Mouse (Mus musculus) kidney, embryonic 14.5 days (tissue): Measurements from ENCODE around the gene Txnrd2. TPM values are rescaled to one million over a fixed set of nuclear protein-coding genes. Genes with fewer than 3 reads are reported as not detected.
A peak's percentile ranks its signal among the peaks of the same experiment; 100 is the strongest.

Source experiments
- ATAC-seq: fragments of 200-750 bp; cut with Nextera tagmentation; 2 replicates; pipeline ENCODE4 v1.8.0; 2017; ENCODE audit warnings: moderate number of reproducible peaks, mild to moderate bottlenecking, moderate TSS enrichment, moderate library complexity; ENCODE audit not compliant: low FRiP score, low TSS enrichment
- H3K27ac ChIP-seq: fragments of 300-500 bp; sonication (generic); 2 replicates; pipeline ENCODE4 v1.5.1; 2014; ENCODE audit warnings: low read depth, mild to moderate bottlenecking, low read length, moderate library complexity, mixed read lengths
- H3K27me3 ChIP-seq: fragments of 300-500 bp; sonication (generic); 2 replicates; pipeline ENCODE4 v1.6.1; 2014; ENCODE audit warnings: mild to moderate bottlenecking, low read length; ENCODE audit not compliant: control insufficient read depth, insufficient read depth
- H3K36me3 ChIP-seq: fragments of 300-500 bp; sonication (generic); 2 replicates; pipeline ENCODE4 v1.6.1; 2014; ENCODE audit warnings: low read length, mixed read lengths; ENCODE audit not compliant: control insufficient read depth, insufficient read depth
- H3K4me1 ChIP-seq: fragments of 300-500 bp; sonication (generic); 2 replicates; pipeline ENCODE4 v1.6.1; 2014; ENCODE audit warnings: low read length, mixed read lengths; ENCODE audit not compliant: control insufficient read depth, insufficient read depth
- H3K4me2 ChIP-seq: fragments of 300-500 bp; sonication (generic); replicated peaks from 2 replicates; pipeline ENCODE4 v1.6.1; 2014; ENCODE audit warnings: low read depth, mild to moderate bottlenecking, low read length
- H3K4me3 ChIP-seq: fragments of 300-500 bp; sonication (generic); 2 replicates; pipeline ENCODE4 v1.5.1; 2014; ENCODE audit warnings: mild to moderate bottlenecking, low read length
- H3K9ac ChIP-seq: fragments of 300-500 bp; sonication (generic); 2 replicates; pipeline ENCODE4 v1.6.1; 2014; ENCODE audit warnings: low read depth, mild to moderate bottlenecking, low read length, moderate library complexity
- H3K9me3 ChIP-seq: fragments of 300-500 bp; sonication (generic); 2 replicates; pipeline ENCODE4 v1.6.1; 2016; ENCODE audit warnings: low read length; ENCODE audit not compliant: control insufficient read depth
- WGBS: fragments of 180-500 bp; shearing (Covaris S2); extraction: QIAGEN DNeasy Blood & Tissue Kit; methylation state at CpG from one replicate; pipeline ENCODE4 v1.1.7; 2014; 5-methylcytosine and 5-hydroxymethylcytosine counted together
- polyA plus RNA-seq: library from polyadenylated mRNA; unstranded; fragments of >200 nt; fragmentation: Nextera tagmentation; extraction: Ambion mirVana; gene quantifications from 2 replicates; pipeline ENCODE4 v1.2.1, GENCODE M21; 2014

Txnrd2 gene
- polyA plus RNA-seq, 1 experiment from 2014 or later = 23.6 TPM

GRCm38 (mm10) chr16:18428011-18428515 lies 1.9 kb downstream of the Txnrd2 start:
- 83% methylated on average over 5 of the region's 5 CpGs for WGBS
- Histone ChIP-seq H3K27ac (no peak overlapping the region), H3K36me3 (no peaks in the 10 kb centered on the region), H3K9ac (no peak overlapping the region), H3K4me3 (no peak overlapping the region), H3K4me1 (peaks cover 29% of the 10 kb centered on the region), H3K4me2 (no peak overlapping the region), H3K9me3 (no peaks in the 10 kb centered on the region), H3K27me3 (no peaks in the 10 kb centered on the region)
- ATAC-seq = no peak

GRCm38 (mm10) chr16:18428516-18429042 lies 2.4 kb downstream of the Txnrd2 start:
- H3K4me2 ChIP-seq = no peak overlapping the region

DNA sequence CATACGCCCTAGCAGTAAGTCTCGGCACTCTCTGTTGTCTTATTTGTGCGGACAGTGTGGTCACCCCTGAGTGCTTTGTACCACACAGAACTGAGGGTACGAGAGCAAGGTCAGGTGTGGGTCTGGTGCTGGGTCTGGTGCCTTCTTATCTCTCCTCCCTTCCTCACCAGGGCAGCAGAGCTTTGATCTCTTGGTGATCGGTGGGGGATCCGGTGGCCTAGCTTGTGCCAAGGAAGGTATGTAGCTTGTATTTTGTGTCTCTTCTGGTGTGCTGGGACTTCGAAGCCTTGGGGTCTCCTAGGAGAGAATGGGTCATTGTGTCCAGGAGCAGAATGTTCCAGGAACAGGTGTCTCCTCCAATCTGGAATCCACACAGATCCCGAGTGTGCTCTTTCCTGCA lies 3.5 kb downstream of the Txnrd2 start:
- no peak for ATAC-seq
- H3K27me3 ChIP-seq = no peaks in the 10 kb centered on the region
- no peak overlapping the region for H3K4me3 ChIP-seq

More at GRCm38 (mm10) chr16:18428516-18429042, 2.4 kb downstream of the Txnrd2 start:
- Histone ChIP-seq H3K27ac (no peak overlapping the region), H3K36me3 (no peaks in the 10 kb centered on the region), H3K4me3 (no peak overlapping the region), H3K27me3 (no peaks in the 10 kb centered on the region), H3K9ac (no peak overlapping the region), H3K9me3 (no peaks in the 10 kb centered on the region), H3K4me1 (peaks cover 27% of the 10 kb centered on the region)
- WGBS = 91% methylated on average over 7 of the region's 7 CpGs
- no peak for ATAC-seq

DNA sequence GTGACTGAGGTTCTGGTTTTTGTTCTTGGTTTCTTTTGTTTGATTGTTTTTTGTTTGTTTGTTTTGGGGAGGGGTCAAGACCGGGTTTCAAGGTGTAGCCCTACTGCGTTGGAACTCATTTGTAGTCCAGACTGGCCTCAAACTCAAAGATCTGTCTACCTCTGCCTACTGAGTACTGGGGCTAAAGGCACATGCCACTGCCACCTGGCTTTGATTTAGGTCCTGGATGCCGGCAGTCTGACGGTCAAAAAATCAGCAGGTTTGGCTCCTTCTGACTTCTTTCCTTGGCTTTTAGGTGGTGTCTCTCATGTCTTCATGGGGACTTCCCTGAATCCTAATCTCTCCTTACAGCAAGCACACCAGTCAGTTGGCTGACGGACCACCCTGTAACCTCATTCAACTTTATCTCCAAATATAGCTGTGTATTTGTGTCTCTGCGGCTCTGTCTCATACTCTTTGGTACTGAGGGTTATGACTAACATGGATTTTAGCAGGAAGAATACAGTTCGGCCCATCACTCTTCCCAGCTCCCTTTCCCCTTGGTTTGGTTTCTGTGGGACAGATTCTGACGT lies 4.5 kb downstream of the Txnrd2 start:
- no peak for ATAC-seq
- Histone ChIP-seq H3K4me2 (no peak overlapping the region), H3K4me1 (peaks cover 7% of the 10 kb centered on the region; the same call in 1 of the 2 replicates), H3K27ac (no peak overlapping the region), H3K9me3 (no peaks in the 10 kb centered on the region), H3K4me3 (no peak overlapping the region), H3K9ac (no peak overlapping the region), H3K27me3 (no peaks in the 10 kb centered on the region), H3K36me3 (no peaks in the 10 kb centered on the region)
- 86% methylated on average over 8 of the region's 8 CpGs for whole genome bisulfite sequencing

More for the DNA sequence above, 3.5 kb downstream of the Txnrd2 start:
- H3K4me2 ChIP-seq = no peak overlapping the region
- H3K9ac ChIP-seq = no peak overlapping the region
- H3K36me3 ChIP-seq = no peaks in the 10 kb centered on the region
- H3K27ac ChIP-seq = no peak overlapping the region
- no peaks in the 10 kb centered on the region for H3K9me3 ChIP-seq
- 89% methylated on average over 8 of the region's 8 CpGs for WGBS
- H3K4me1 ChIP-seq = peaks cover 17% of the 10 kb centered on the region; the same call in 1 of the 2 replicates

- no peak overlapping the region for H3K9ac ChIP-seq
- no peak overlapping the region for H3K27ac ChIP-seq
- H3K4me2 ChIP-seq = no peak overlapping the region
- no peaks in the 10 kb centered on the region for H3K9me3 ChIP-seq
- H3K4me1 ChIP-seq = no peaks in the 10 kb centered on the region
- WGBS = 94% methylated on average over 5 of the region's 5 CpGs
- no peaks in the 10 kb centered on the region for H3K27me3 ChIP-seq
- H3K36me3 ChIP-seq = peaks cover 7% of the 10 kb centered on the region; the same call in 1 of the 2 replicates
- ATAC-seq = no peak
- H3K4me3 ChIP-seq = no peak overlapping the region
These were observed 7.2 kb downstream of the Txnrd2 start for GRCm38 (mm10) chr16:18433341-18433920.

DNA sequence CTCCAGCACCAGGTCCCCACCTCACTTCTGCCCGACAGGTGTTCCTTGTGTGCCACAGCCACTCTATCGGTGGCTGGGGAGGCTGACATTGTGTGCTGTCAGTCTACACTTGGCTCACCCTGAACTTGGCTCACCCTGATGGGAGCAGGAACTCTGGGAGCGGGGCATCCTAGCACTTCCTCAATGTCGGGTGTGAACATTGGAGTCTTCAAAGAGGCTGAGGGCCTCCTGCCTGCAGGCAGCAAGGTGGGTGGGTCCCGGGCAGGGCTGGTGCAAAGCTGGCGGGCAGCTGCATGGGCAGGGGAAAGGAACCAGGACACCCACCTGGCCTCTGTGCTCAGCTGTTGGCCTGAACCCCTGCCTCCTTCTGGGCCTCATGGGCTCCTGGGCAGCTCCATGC lies 9.9 kb downstream of the Txnrd2 start:
- WGBS = 87% methylated on average over 6 of the region's 6 CpGs
- Histone ChIP-seq H3K27ac (no peak overlapping the region), H3K36me3 (peaks cover 10% of the 10 kb centered on the region), H3K4me2 (no peak overlapping the region), H3K9me3 (no peaks in the 10 kb centered on the region), H3K4me1 (no peaks in the 10 kb centered on the region), H3K27me3 (no peaks in the 10 kb centered on the region), H3K9ac (no peak overlapping the region), H3K4me3 (no peak overlapping the region)
- no peak; the same call in 1 of the 2 replicates for ATAC-seq

GRCm38 (mm10) chr16:18443385-18443841 lies 17.2 kb downstream of the Txnrd2 start:
- no peaks in the 10 kb centered on the region for H3K9me3 ChIP-seq
- no peak overlapping the region for H3K4me3 ChIP-seq
- H3K4me1 ChIP-seq = peaks cover 10% of the 10 kb centered on the region
- H3K27me3 ChIP-seq = no peaks in the 10 kb centered on the region
- no peak overlapping the region for H3K9ac ChIP-seq
- peak; percentile 68 for ATAC-seq
- 25% methylated on average over 8 of the region's 8 CpGs for WGBS
- H3K27ac ChIP-seq = no peak overlapping the region
- H3K36me3 ChIP-seq = peaks cover 11% of the 10 kb centered on the region
- H3K4me2 ChIP-seq = no peak overlapping the region

DNA sequence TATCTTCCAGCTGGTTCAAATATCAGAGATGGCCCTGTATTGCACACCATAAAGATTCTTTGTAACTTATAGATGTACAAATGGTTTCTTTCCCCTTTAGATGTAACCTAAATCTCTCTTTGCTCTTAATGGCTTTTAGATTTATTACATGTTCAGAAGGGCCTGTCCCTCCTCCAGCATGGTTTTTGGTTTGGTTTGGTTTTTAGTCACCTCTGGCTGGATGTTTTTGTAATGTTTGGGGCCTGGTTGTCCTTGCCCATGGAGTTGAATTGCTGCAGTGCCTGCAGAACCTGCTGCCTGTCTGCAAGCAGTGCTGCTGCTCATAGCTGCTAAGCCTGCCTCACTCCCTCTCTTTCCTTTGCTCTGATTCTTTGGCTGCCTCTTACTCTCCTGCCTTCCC lies 21.1 kb downstream of the Txnrd2 start:
- peak overlapping the region; percentile 1; the same call in 1 of the 2 replicates for H3K27ac ChIP-seq
- no peaks in the 10 kb centered on the region for H3K9me3 ChIP-seq
- H3K4me2 ChIP-seq = no peak overlapping the region
- H3K4me1 ChIP-seq = peaks cover 25% of the 10 kb centered on the region
- no peak overlapping the region for H3K4me3 ChIP-seq
- no peaks in the 10 kb centered on the region for H3K27me3 ChIP-seq
- no peak overlapping the region for H3K9ac ChIP-seq
- H3K36me3 ChIP-seq = no peaks in the 10 kb centered on the region
- ATAC-seq = no peak

DNA sequence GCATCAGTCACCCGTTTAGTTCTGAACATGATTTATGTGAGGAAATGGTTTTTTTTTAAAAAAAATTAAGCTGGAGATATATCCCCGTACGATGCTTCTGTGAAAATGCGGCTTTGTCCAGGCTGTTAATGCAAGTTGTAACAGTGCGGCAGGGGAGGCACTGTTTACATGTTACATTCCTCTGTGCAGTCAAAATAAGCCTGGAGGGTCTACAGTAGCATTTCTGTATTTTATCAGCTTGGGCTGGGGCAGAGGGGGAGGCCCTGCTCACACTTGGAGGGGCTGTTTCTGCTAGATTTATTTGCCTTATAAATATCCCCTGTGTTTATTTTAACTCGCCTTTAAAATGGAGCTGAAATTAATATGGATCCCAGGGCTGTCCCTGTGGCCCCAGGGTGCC lies 21.9 kb downstream of the Txnrd2 start:
- peak; percentile 65 for ATAC-seq

More for the DNA sequence above, 21.9 kb downstream of the Txnrd2 start:
- 24% methylated on average over 6 of the region's 6 CpGs for WGBS
- H3K27me3 ChIP-seq = no peaks in the 10 kb centered on the region
- no peak overlapping the region for H3K4me2 ChIP-seq
- no peak overlapping the region for H3K4me3 ChIP-seq
- peaks cover 29% of the 10 kb centered on the region for H3K4me1 ChIP-seq
- no peaks in the 10 kb centered on the region for H3K9me3 ChIP-seq
- H3K9ac ChIP-seq = no peak overlapping the region
- H3K36me3 ChIP-seq = no peaks in the 10 kb centered on the region
- no peak overlapping the region for H3K27ac ChIP-seq
